Mouse (Mus musculus): ENCODE results near the gene OR5BS1P. TPM values are rescaled to one million over a fixed set of nuclear protein-coding genes. Genes with fewer than 3 reads are reported as not detected.

OR5BS1P gene
- not detected for polyA plus RNA-seq (2014; fragmentation: Illumina TruSeq; extraction: RNeasy Lipid Tissue Mini Kit (QIAGEN cat#74804); ENCODE audit: low read depth, low replicate concordance)

GRCm38 (mm10) chr15:98469596-98469995, at the start of gene OR5BS1P:
Gene OR5BS1P (plus strand): TSS chr15:98469896.

GRCm38 (mm10) chr15:98430925-98431324, 38.8 kb upstream of the OR5BS1P start, which contains the start of gene Olfr282:
Gene Olfr282 (plus strand): TSS chr15:98431225.

DNA sequence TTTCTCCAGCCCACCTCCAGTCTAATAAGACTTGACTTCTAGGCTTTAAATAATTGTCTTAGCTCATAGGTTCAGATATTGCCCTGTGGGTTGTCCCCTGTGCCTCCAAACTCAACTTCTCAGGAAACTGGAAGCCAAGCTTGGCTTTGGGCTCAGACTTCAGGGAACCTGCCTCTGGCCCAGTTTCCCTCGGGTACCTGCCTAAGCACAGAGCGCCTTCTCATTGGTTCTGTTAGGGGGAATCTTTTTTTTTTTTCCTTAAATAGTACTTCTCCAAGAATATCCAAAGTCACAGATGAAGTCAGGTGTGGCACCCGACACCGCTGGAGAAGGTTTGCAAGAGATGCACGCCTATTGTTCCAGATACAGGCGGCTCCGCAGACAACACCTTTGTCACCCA, 17.4 kb upstream of the OR5BS1P start, which contains the start of gene Olfr281:
Olfr281 (plus strand) TSS at position 301 of the 400 bp plus-strand sequence.

GRCm38 (mm10) chr15:98482701-98483100, 13.0 kb downstream of the OR5BS1P start, which contains the start of gene Lalba:
Gene Lalba (minus strand): TSS chr15:98482721.

GRCm38 (mm10) chr15:98492102-98492501, 22.4 kb downstream of the OR5BS1P start, which contains the start of gene Olfr279:
Gene Olfr279 (plus strand): TSS chr15:98492402.

Other genes starting within 250 kb of the OR5BS1P start
- not detected for gene Gm44579, start 248.9 kb upstream of the OR5BS1P start, polyA plus RNA-seq (2014; fragmentation: Illumina TruSeq; extraction: RNeasy Lipid Tissue Mini Kit (QIAGEN cat#74804); ENCODE audit: low read depth, low replicate concordance)
- not detected for gene Olfr287, start 248.8 kb upstream of the OR5BS1P start, polyA plus RNA-seq (2014; fragmentation: Illumina TruSeq; extraction: RNeasy Lipid Tissue Mini Kit (QIAGEN cat#74804); ENCODE audit: low read depth, low replicate concordance)
- not detected for gene Olfr286, start 235.4 kb upstream of the OR5BS1P start, polyA plus RNA-seq (2014; fragmentation: Illumina TruSeq; extraction: RNeasy Lipid Tissue Mini Kit (QIAGEN cat#74804); ENCODE audit: low read depth, low replicate concordance)
- not detected for gene H1fnt, start 212.6 kb upstream of the OR5BS1P start, polyA plus RNA-seq (2014; fragmentation: Illumina TruSeq; extraction: RNeasy Lipid Tissue Mini Kit (QIAGEN cat#74804); ENCODE audit: low read depth, low replicate concordance)
- 0.98 TPM for gene Zfp641, start 173.7 kb upstream of the OR5BS1P start, polyA plus RNA-seq (2014; fragmentation: Illumina TruSeq; extraction: RNeasy Lipid Tissue Mini Kit (QIAGEN cat#74804); ENCODE audit: low read depth, low replicate concordance)
- not detected for gene Olfr285, start 152.5 kb upstream of the OR5BS1P start, polyA plus RNA-seq (2014; fragmentation: Illumina TruSeq; extraction: RNeasy Lipid Tissue Mini Kit (QIAGEN cat#74804); ENCODE audit: low read depth, low replicate concordance)
- not detected for gene Olfr284, start 128.9 kb upstream of the OR5BS1P start, polyA plus RNA-seq (2014; fragmentation: Illumina TruSeq; extraction: RNeasy Lipid Tissue Mini Kit (QIAGEN cat#74804); ENCODE audit: low read depth, low replicate concordance)
- gene Olfr283, start 89.0 kb upstream of the OR5BS1P start, polyA plus RNA-seq (2014; fragmentation: Illumina TruSeq; extraction: RNeasy Lipid Tissue Mini Kit (QIAGEN cat#74804); ENCODE audit: low read depth, low replicate concordance) = not detected
- not detected for gene Olfr282, start 38.7 kb upstream of the OR5BS1P start, polyA plus RNA-seq (2014; fragmentation: Illumina TruSeq; extraction: RNeasy Lipid Tissue Mini Kit (QIAGEN cat#74804); ENCODE audit: low read depth, low replicate concordance)
- not detected for gene Olfr281, start 17.3 kb upstream of the OR5BS1P start, polyA plus RNA-seq (2014; fragmentation: Illumina TruSeq; extraction: RNeasy Lipid Tissue Mini Kit (QIAGEN cat#74804); ENCODE audit: low read depth, low replicate concordance)
- not detected for gene Lalba, start 12.8 kb downstream of the OR5BS1P start, polyA plus RNA-seq (2014; fragmentation: Illumina TruSeq; extraction: RNeasy Lipid Tissue Mini Kit (QIAGEN cat#74804); ENCODE audit: low read depth, low replicate concordance)
- gene Olfr279, start 22.5 kb downstream of the OR5BS1P start, polyA plus RNA-seq (2014; fragmentation: Illumina TruSeq; extraction: RNeasy Lipid Tissue Mini Kit (QIAGEN cat#74804); ENCODE audit: low read depth, low replicate concordance) = not detected
- 36.2 TPM for gene Kansl2, start 64.4 kb downstream of the OR5BS1P start, polyA plus RNA-seq (2014; fragmentation: Illumina TruSeq; extraction: RNeasy Lipid Tissue Mini Kit (QIAGEN cat#74804); ENCODE audit: low read depth, low replicate concordance)
- 66.8 TPM for gene Ccnt1, start 101.0 kb downstream of the OR5BS1P start, polyA plus RNA-seq (2014; fragmentation: Illumina TruSeq; extraction: RNeasy Lipid Tissue Mini Kit (QIAGEN cat#74804); ENCODE audit: low read depth, low replicate concordance)
- 2.1 TPM for gene 4930415O20Rik, start 101.1 kb downstream of the OR5BS1P start, polyA plus RNA-seq (2014; fragmentation: Illumina TruSeq; extraction: RNeasy Lipid Tissue Mini Kit (QIAGEN cat#74804); ENCODE audit: low read depth, low replicate concordance)
- gene Adcy6, start 140.2 kb downstream of the OR5BS1P start, polyA plus RNA-seq (2014; fragmentation: Illumina TruSeq; extraction: RNeasy Lipid Tissue Mini Kit (QIAGEN cat#74804); ENCODE audit: low read depth, low replicate concordance) = 16.8 TPM
- gene Cacnb3, start 160.9 kb downstream of the OR5BS1P start, polyA plus RNA-seq (2014; fragmentation: Illumina TruSeq; extraction: RNeasy Lipid Tissue Mini Kit (QIAGEN cat#74804); ENCODE audit: low read depth, low replicate concordance) = 0.63 TPM
- 3.5 TPM for gene Ddx23, start 193.0 kb downstream of the OR5BS1P start, polyA plus RNA-seq (2014; fragmentation: Illumina TruSeq; extraction: RNeasy Lipid Tissue Mini Kit (QIAGEN cat#74804); ENCODE audit: low read depth, low replicate concordance)
- not detected for gene Rnd1, start 207.6 kb downstream of the OR5BS1P start, polyA plus RNA-seq (2014; fragmentation: Illumina TruSeq; extraction: RNeasy Lipid Tissue Mini Kit (QIAGEN cat#74804); ENCODE audit: low read depth, low replicate concordance)
- 0.32 TPM for gene Ccdc65, start 238.3 kb downstream of the OR5BS1P start, polyA plus RNA-seq (2014; fragmentation: Illumina TruSeq; extraction: RNeasy Lipid Tissue Mini Kit (QIAGEN cat#74804); ENCODE audit: low read depth, low replicate concordance)

Measured in sigmoid colon, adult 10 weeks (tissue).